Mouse (Mus musculus) myocyte (in vitro differentiated cells): ENCODE measurements around the gene Lpcat4. TPM values are rescaled to one million over a fixed set of nuclear protein-coding genes. Genes with fewer than 3 reads are reported as not detected.

Source experiments
- H3K27me3 ChIP-seq: one replicate; pipeline ENCODE4 v1.6.1; 2011; ENCODE audit not compliant: control insufficient read depth, insufficient read depth, insufficient read length
- H3K36me3 ChIP-seq: one replicate; pipeline ENCODE4 v1.6.1; 2011; ENCODE audit not compliant: control insufficient read depth, insufficient read depth
- H3K4me2 ChIP-seq: one replicate; pipeline ENCODE4 v1.6.1; 2011; ENCODE audit warnings: low read depth, control low read depth
- H3K4me3 ChIP-seq: one replicate; pipeline ENCODE4 v1.5.1; 2011; ENCODE audit warnings: mild to moderate bottlenecking, control low read depth, moderate library complexity
- H3K79me2 ChIP-seq: one replicate; pipeline ENCODE4 v1.6.1; 2011; ENCODE audit not compliant: control insufficient read depth, insufficient read depth
- H3ac ChIP-seq: one replicate; pipeline ENCODE4 v1.6.1; 2011; ENCODE audit not compliant: control insufficient read depth, insufficient read length
- MAX ChIP-seq: IDR thresholded peaks from one replicate; pipeline ENCODE4 v1.6.1; 2011; ENCODE audit warnings: low read depth, mild to moderate bottlenecking, control low read depth
- POLR2A ChIP-seq: IDR thresholded peaks from one replicate; pipeline ENCODE4 v1.6.1; 2011; ENCODE audit warnings: low read depth, mild to moderate bottlenecking, control low read depth, moderate library complexity; ENCODE audit not compliant: insufficient read length
- POLR2AphosphoS2 ChIP-seq: IDR thresholded peaks from one replicate; pipeline ENCODE4 v1.6.1; 2011; ENCODE audit warnings: low read depth, control low read depth; ENCODE audit not compliant: insufficient read length
- REST ChIP-seq: IDR thresholded peaks from one replicate; pipeline ENCODE4 v1.6.1; 2011; ENCODE audit warnings: mild to moderate bottlenecking, control low read depth, moderate library complexity; ENCODE audit not compliant: insufficient read depth, insufficient read length
- SRF ChIP-seq: IDR thresholded peaks from one replicate; pipeline ENCODE4 v1.6.1; 2011; ENCODE audit warnings: low read depth; ENCODE audit not compliant: control insufficient read depth, insufficient read length
- TCF3 ChIP-seq: IDR thresholded peaks from one replicate; pipeline ENCODE4 v1.6.1; 2011; ENCODE audit warnings: low read depth, control low read depth; ENCODE audit not compliant: insufficient read length
- polyA plus RNA-seq: library from polyadenylated mRNA; unstranded; fragments of >200 nt; fragmentation: generic; extraction: Trizol; gene quantifications from one replicate; pipeline ENCODE4 v1.2.1, GENCODE M21; 2012; ENCODE audit warnings: missing spikeins

The Lpcat4 gene
- polyA plus RNA-seq, 1 experiment, result 32.8 TPM

DNA sequence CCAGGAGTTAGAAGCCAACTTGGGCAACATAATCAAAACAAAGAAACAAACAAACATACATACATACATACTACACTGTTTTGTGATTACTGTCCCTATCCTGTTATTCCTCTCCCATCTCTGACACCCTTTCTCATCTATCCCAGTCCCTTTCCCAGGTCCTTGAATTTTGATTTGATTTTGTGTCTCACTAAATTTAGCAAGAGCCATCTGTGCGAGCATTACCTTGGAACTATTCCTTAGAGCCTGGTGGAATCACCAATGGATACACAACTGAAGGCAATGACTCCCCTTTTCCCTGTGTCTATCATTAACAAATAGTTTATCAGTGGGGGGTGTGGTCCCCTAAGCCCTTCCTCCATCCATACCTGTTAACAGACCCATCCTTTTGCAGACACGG lies 53.6 kb downstream of the Lpcat4 start:
- Histone ChIP-seq H3K27me3 (no peaks in the 10 kb centered on the region), H3ac (no peak overlapping the region), H3K4me2 (no peak overlapping the region), H3K36me3 (no peaks in the 10 kb centered on the region), H3K79me2 (peaks cover 5% of the 10 kb centered on the region), H3K4me3 (no peak overlapping the region)
- TF ChIP-seq TCF3 (no peak), POLR2AphosphoS2 (no peak), MAX (no peak), POLR2A (no peak), REST (no peak), SRF (no peak)

DNA sequence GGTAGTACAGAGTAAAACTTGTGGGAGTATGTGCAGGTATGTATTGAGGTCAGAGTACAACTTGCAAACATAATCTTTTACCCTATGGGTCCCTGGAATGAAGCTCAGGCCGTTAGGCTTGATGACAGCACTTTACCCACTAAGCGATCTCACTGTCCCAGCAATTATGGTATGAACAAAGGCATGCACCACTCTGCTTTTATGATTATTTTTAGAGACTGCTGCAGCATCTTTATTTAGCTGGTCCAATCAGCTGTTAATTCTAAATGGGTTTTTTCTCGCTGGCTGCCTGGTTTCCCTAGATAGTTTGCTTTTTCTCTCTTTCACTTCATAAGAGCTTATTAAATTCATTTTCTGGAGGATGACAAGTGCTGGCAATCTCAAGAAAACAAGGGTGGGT lies 56.9 kb downstream of the Lpcat4 start:
- H3K4me3 ChIP-seq, result no peak overlapping the region
- H3ac ChIP-seq, result no peak overlapping the region
- no peaks in the 10 kb centered on the region for H3K36me3 ChIP-seq
- TF ChIP-seq REST (no peak), POLR2AphosphoS2 (no peak), POLR2A (no peak)
- H3K79me2 ChIP-seq, result peaks cover 5% of the 10 kb centered on the region
- no peaks in the 10 kb centered on the region for H3K27me3 ChIP-seq
- H3K4me2 ChIP-seq, result peak overlapping the region; percentile 53

Other genes starting within 250 kb of the Lpcat4 start
- not detected for gene Olfr1309, start 249.2 kb upstream of the Lpcat4 start, polyA plus RNA-seq
- gene Olfr1310, start 226.8 kb upstream of the Lpcat4 start, polyA plus RNA-seq, result not detected
- gene Olfr1311, start 215.1 kb upstream of the Lpcat4 start, polyA plus RNA-seq, result not detected
- not detected for gene Olfr1312, start 189.2 kb upstream of the Lpcat4 start, polyA plus RNA-seq
- gene Olfr1313, start 161.6 kb upstream of the Lpcat4 start, polyA plus RNA-seq, result not detected
- gene Olfr1314, start 142.7 kb upstream of the Lpcat4 start, polyA plus RNA-seq, result not detected
- not detected for gene Olfr1315-ps1, start 124.0 kb upstream of the Lpcat4 start, polyA plus RNA-seq
- not detected for gene Olfr1316, start 104.5 kb upstream of the Lpcat4 start, polyA plus RNA-seq
- not detected for gene Olfr1317, start 99.1 kb upstream of the Lpcat4 start, polyA plus RNA-seq
- gene Olfr1318, start 85.3 kb upstream of the Lpcat4 start, polyA plus RNA-seq, result not detected
- not detected for gene Nutm1, start 19.8 kb downstream of the Lpcat4 start, polyA plus RNA-seq
- 129 TPM for gene Nop10, start 22.5 kb downstream of the Lpcat4 start, polyA plus RNA-seq
- 7.0 TPM for gene Slc12a6, start 26.4 kb downstream of the Lpcat4 start, polyA plus RNA-seq
- gene Gm21985, start 26.8 kb downstream of the Lpcat4 start, polyA plus RNA-seq, result not detected
- gene Emc4, start 128.6 kb downstream of the Lpcat4 start, polyA plus RNA-seq, result 184 TPM
- gene Katnbl1, start 139.7 kb downstream of the Lpcat4 start, polyA plus RNA-seq, result 9.0 TPM
- gene Emc7, start 215.5 kb downstream of the Lpcat4 start, polyA plus RNA-seq, result 19.8 TPM
- not detected for gene Chrm5, start 241.3 kb downstream of the Lpcat4 start, polyA plus RNA-seq